Mouse (Mus musculus): ENCODE measurements around the gene Xaf1.

- no peak for TF ChIP-seq GATA1 (IDR thresholded peaks at IDR 0.05; ENCODE audit: borderline replicate concordance, low read length)
- no peak for TF ChIP-seq FLI1 (IDR thresholded peaks at IDR 0.05; ENCODE audit: low read length)
Measured at GRCm38 (mm10) chr11:72286651-72287050, 14.8 kb upstream of the Xaf1 start.

Measured in megakaryocyte, embryonic 14.5 days (primary cell).